Mouse (Mus musculus): Measurements from ENCODE around the gene Stk24. TPM values are rescaled to one million over a fixed set of nuclear protein-coding genes. Genes with fewer than 3 reads are reported as not detected.

Gene Stk24
- polyA plus RNA-seq, 1 experiment from 2014 or later, result 23.3 TPM

DNA sequence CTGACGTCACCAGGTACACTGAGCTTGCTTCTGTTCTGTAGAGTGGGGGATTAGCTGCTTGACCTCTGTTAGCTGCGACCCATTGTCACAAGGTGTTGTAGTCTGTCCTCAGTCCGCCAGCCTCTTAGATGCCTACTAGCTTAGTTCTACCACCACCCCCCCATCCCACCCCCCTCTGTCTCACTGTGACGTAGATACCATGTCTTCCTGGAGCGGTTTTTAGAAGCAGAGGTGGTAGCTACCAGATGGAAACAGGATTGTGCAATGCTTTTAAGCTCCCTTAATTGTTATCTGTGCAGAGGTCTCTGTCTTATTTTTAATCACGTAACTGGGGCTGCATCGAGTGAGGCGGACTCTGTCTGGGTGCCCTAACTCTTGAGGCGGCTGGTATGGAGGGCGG lies 124.9 kb downstream of the Stk24 start:
- Histone ChIP-seq H3K4me1 (ENCODE audit: control insufficient read depth, insufficient read depth, low read length) (no peaks in the 10 kb centered on the region), H3K27me3 (ENCODE audit: control insufficient read depth, insufficient read depth, low read length) (no peaks in the 10 kb centered on the region), H3K9me3 (ENCODE audit: control insufficient read depth, low read length) (no peaks in the 10 kb centered on the region), H3K4me2 (ENCODE audit: low read length) (no peak overlapping the region), H3K9ac (replicated peaks; ENCODE audit: low read length) (no peak overlapping the region), H3K27ac (replicated peaks; ENCODE audit: low read depth, low read length) (no peak overlapping the region), H3K36me3 (ENCODE audit: control insufficient read depth, insufficient read depth, low read length) (peaks cover 15% of the 10 kb centered on the region; the same call in 1 of the 2 replicates), H3K4me3 (replicated peaks; ENCODE audit: low read depth, low read length) (no peak overlapping the region)
- DNase-seq (no peak), ATAC-seq (ENCODE audit: low FRiP score, low TSS enrichment) (no peak)
- WGBS, result 86% methylated on average over 10 of the region's 10 CpGs

DNA sequence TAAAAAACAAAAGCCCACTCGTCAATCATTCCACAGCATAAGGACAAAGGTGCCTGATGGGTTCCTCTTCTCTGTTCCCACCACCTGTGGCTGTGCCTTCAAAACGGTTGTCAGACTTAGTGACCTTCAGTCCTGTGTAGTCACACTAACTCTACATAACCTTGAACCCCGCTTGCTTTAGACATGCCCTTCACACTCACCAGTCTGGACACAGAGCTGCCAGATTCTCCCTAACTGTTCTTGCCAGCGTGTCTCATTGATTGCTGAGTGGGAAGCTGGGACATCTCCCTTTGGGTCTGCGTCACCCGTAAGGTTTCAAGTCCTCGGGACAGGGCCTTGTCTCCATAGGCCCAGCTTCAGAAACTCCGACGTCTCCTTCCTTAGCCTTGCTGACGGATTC lies 127.3 kb downstream of the Stk24 start:
- no peak overlapping the region for H3K27ac ChIP-seq (replicated peaks; ENCODE audit: low read depth, low read length)
- H3K27me3 ChIP-seq (ENCODE audit: control insufficient read depth, insufficient read depth, low read length), result no peaks in the 10 kb centered on the region
- no peaks in the 10 kb centered on the region for H3K9me3 ChIP-seq (ENCODE audit: control insufficient read depth, low read length)
- WGBS, result 90% methylated on average over 10 of the region's 10 CpGs
- no peak for DNase-seq
- no peak overlapping the region for H3K4me3 ChIP-seq (replicated peaks; ENCODE audit: low read depth, low read length)
- no peaks in the 10 kb centered on the region for H3K4me1 ChIP-seq (ENCODE audit: control insufficient read depth, insufficient read depth, low read length)
- H3K9ac ChIP-seq (replicated peaks; ENCODE audit: low read length), result no peak overlapping the region
- H3K36me3 ChIP-seq (ENCODE audit: control insufficient read depth, insufficient read depth, low read length), result peaks cover 15% of the 10 kb centered on the region; the same call in 1 of the 2 replicates
- no peak overlapping the region for H3K4me2 ChIP-seq (ENCODE audit: low read length)
- no peak for ATAC-seq (ENCODE audit: low FRiP score, low TSS enrichment)

DNA sequence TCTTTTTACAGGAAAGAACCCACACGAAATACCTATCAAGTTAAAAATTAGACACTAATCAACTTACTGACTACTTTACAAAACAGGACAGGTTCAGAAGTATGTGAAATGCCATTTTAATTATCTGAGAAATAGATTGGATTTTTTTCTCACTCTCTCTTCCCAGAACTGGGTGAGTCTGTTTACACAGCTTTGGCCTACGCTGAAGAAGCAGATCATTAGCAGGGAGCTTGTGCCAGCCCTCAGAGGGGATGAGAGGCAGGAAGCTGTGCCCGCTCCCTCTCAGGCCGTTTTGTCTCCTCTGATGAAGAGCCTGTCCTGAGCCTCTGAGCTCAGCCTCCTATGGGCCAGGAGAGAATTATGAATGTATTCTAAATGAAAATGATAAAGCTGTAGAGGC lies 128.1 kb downstream of the Stk24 start:
- 73% methylated on average over 4 of the region's 4 CpGs for WGBS
- ATAC-seq (ENCODE audit: low FRiP score, low TSS enrichment), result no peak
- Histone ChIP-seq H3K27me3 (ENCODE audit: control insufficient read depth, insufficient read depth, low read length) (no peaks in the 10 kb centered on the region), H3K4me2 (ENCODE audit: low read length) (no peak overlapping the region), H3K36me3 (ENCODE audit: control insufficient read depth, insufficient read depth, low read length) (peaks cover 11% of the 10 kb centered on the region; the same call in 1 of the 2 replicates), H3K27ac (replicated peaks; ENCODE audit: low read depth, low read length) (no peak overlapping the region), H3K9ac (replicated peaks; ENCODE audit: low read length) (no peak overlapping the region), H3K9me3 (ENCODE audit: control insufficient read depth, low read length) (no peaks in the 10 kb centered on the region), H3K4me1 (ENCODE audit: control insufficient read depth, insufficient read depth, low read length) (no peaks in the 10 kb centered on the region), H3K4me3 (replicated peaks; ENCODE audit: low read depth, low read length) (no peak overlapping the region)
- DNase-seq, result no peak

- Histone ChIP-seq H3K4me2 (ENCODE audit: low read length) (no peak overlapping the region), H3K27me3 (ENCODE audit: control insufficient read depth, insufficient read depth, low read length) (no peaks in the 10 kb centered on the region), H3K27ac (replicated peaks; ENCODE audit: low read depth, low read length) (no peak overlapping the region), H3K4me1 (ENCODE audit: control insufficient read depth, insufficient read depth, low read length) (no peaks in the 10 kb centered on the region), H3K9me3 (ENCODE audit: control insufficient read depth, low read length) (no peaks in the 10 kb centered on the region), H3K9ac (replicated peaks; ENCODE audit: low read length) (no peak overlapping the region), H3K4me3 (replicated peaks; ENCODE audit: low read depth, low read length) (no peak overlapping the region), H3K36me3 (ENCODE audit: control insufficient read depth, insufficient read depth, low read length) (peaks cover 11% of the 10 kb centered on the region; the same call in 1 of the 2 replicates)
- 69% methylated on average over 5 of the region's 5 CpGs for WGBS
- DNase-seq (no peak), ATAC-seq (ENCODE audit: low FRiP score, low TSS enrichment) (no peak)
Observed at GRCm38 (mm10) chr14:121251099-121251498, 128.7 kb downstream of the Stk24 start.

DNA sequence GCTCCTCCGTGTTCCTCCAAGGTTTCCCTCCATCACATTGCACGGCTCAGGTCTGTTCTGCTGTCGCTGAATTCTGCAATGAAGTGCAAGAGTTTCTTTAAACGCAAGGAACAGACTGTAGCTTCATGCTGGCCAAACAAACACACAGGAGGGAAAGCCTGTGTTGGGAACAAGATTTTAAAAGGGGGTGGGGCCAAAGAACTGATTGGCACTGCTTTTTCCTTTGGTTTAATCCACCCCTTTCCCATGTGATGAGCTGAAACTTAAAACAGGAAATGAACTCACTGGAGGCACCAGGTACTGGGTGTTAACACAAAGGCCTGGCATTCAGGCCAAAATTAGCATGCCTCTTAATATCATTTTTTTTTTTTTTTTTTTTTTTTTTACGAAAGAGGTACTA lies 131.5 kb downstream of the Stk24 start:
- no peak overlapping the region for H3K27ac ChIP-seq (replicated peaks; ENCODE audit: low read depth, low read length)
- H3K9ac ChIP-seq (replicated peaks; ENCODE audit: low read length), result no peak overlapping the region

GRCm38 (mm10) chr14:121247287-121247686 lies 132.5 kb downstream of the Stk24 start:
- H3K27me3 ChIP-seq (ENCODE audit: control insufficient read depth, insufficient read depth, low read length), result no peaks in the 10 kb centered on the region
- DNase-seq, result no peak
- WGBS, result 65% methylated on average over 7 of the region's 7 CpGs
- no peak overlapping the region for H3K4me3 ChIP-seq (replicated peaks; ENCODE audit: low read depth, low read length)
- ATAC-seq (ENCODE audit: low FRiP score, low TSS enrichment), result no peak
- no peak overlapping the region for H3K4me2 ChIP-seq (ENCODE audit: low read length)
- no peaks in the 10 kb centered on the region for H3K9me3 ChIP-seq (ENCODE audit: control insufficient read depth, low read length)
- no peak overlapping the region for H3K9ac ChIP-seq (replicated peaks; ENCODE audit: low read length)
- no peaks in the 10 kb centered on the region for H3K4me1 ChIP-seq (ENCODE audit: control insufficient read depth, insufficient read depth, low read length)
- H3K27ac ChIP-seq (replicated peaks; ENCODE audit: low read depth, low read length), result no peak overlapping the region
- H3K36me3 ChIP-seq (ENCODE audit: control insufficient read depth, insufficient read depth, low read length), result peaks cover 25% of the 10 kb centered on the region

More for the DNA sequence above, 131.5 kb downstream of the Stk24 start:
- H3K4me2 ChIP-seq (ENCODE audit: low read length), result no peak overlapping the region
- H3K4me1 ChIP-seq (ENCODE audit: control insufficient read depth, insufficient read depth, low read length), result no peaks in the 10 kb centered on the region
- WGBS, result 85% methylated on average over 5 of the region's 5 CpGs
- no peak for DNase-seq
- H3K9me3 ChIP-seq (ENCODE audit: control insufficient read depth, low read length), result no peaks in the 10 kb centered on the region
- ATAC-seq (ENCODE audit: low FRiP score, low TSS enrichment), result no peak
- H3K4me3 ChIP-seq (replicated peaks; ENCODE audit: low read depth, low read length), result no peak overlapping the region
- H3K36me3 ChIP-seq (ENCODE audit: control insufficient read depth, insufficient read depth, low read length), result peaks cover 15% of the 10 kb centered on the region
- H3K27me3 ChIP-seq (ENCODE audit: control insufficient read depth, insufficient read depth, low read length), result no peaks in the 10 kb centered on the region

DNA sequence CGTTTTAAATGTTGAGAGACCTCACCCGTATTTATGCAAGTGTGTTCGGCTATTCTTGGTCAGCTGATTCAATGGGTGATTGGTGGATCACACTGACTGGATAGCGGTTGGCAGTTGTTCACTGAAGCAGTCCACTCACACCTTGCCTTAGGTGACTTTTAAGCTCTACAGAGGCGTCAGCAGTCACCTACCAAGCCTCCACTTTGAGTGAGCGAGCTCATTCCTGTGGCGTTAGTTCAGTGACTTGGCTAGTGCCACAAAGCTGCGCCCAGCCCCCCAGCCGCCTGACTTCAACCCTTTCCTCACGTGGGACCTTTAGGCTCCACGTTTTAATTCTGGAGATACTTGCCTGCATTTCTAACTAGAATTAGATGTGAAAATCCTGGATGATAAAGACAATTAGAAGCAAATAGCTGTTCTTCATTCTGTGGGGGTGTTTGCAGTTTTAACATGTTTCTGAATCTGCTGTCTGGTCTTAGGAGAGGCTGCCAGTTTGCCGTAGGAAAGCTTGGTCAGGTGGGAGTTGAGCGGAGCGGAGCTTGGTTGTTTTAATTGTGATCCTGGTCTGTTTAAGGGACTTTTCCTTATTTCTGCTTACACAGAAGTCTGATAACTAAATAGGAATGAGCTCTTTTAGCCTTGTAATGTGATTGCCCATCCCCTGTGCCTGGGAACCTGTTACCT lies 133.6 kb downstream of the Stk24 start:
- 79% methylated on average over 14 of the region's 14 CpGs for WGBS
- Histone ChIP-seq H3K36me3 (ENCODE audit: control insufficient read depth, insufficient read depth, low read length) (peaks cover 34% of the 10 kb centered on the region), H3K4me2 (ENCODE audit: low read length) (no peak overlapping the region), H3K27me3 (ENCODE audit: control insufficient read depth, insufficient read depth, low read length) (no peaks in the 10 kb centered on the region), H3K4me3 (replicated peaks; ENCODE audit: low read depth, low read length) (no peak overlapping the region), H3K27ac (replicated peaks; ENCODE audit: low read depth, low read length) (no peak overlapping the region), H3K4me1 (ENCODE audit: control insufficient read depth, insufficient read depth, low read length) (no peaks in the 10 kb centered on the region), H3K9ac (replicated peaks; ENCODE audit: low read length) (no peak overlapping the region), H3K9me3 (ENCODE audit: control insufficient read depth, low read length) (no peaks in the 10 kb centered on the region)
- no peak for ATAC-seq (ENCODE audit: low FRiP score, low TSS enrichment)
- no peak for DNase-seq

DNA sequence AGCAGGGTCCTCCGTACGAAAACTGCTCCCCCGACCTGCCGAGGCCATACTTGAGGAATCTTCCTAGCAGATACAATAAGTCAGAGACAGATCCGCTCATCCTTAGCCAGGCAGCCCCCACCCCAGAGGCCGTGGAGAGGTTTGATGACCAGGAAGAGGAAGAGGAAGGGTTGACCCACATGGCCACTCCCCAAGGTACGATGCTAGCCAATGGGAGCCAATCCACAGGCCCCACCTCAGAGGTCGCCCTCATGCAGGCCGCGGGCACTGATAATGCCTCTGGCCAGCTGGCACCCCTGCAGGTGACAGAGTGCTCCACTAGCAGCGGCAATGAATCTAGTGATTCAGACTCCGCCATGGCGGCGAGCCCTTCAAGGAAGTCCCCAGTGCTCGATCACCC lies 135.7 kb downstream of the Stk24 start:
- ATAC-seq (ENCODE audit: low FRiP score, low TSS enrichment), result no peak

GRCm38 (mm10) chr14:121239386-121239785 lies 140.4 kb downstream of the Stk24 start:
- 91% methylated on average over 8 of the region's 8 CpGs for WGBS
- peaks cover 60% of the 10 kb centered on the region for H3K36me3 ChIP-seq (ENCODE audit: control insufficient read depth, insufficient read depth, low read length)
- DNase-seq, result no peak
- ATAC-seq (ENCODE audit: low FRiP score, low TSS enrichment), result no peak
- H3K4me3 ChIP-seq (replicated peaks; ENCODE audit: low read depth, low read length), result no peak overlapping the region
- H3K9me3 ChIP-seq (ENCODE audit: control insufficient read depth, low read length), result no peaks in the 10 kb centered on the region
- no peak overlapping the region for H3K9ac ChIP-seq (replicated peaks; ENCODE audit: low read length)
- no peak overlapping the region for H3K4me2 ChIP-seq (ENCODE audit: low read length)
- no peak overlapping the region for H3K27ac ChIP-seq (replicated peaks; ENCODE audit: low read depth, low read length)
- peaks cover 6% of the 10 kb centered on the region; the same call in 1 of the 2 replicates for H3K4me1 ChIP-seq (ENCODE audit: control insufficient read depth, insufficient read depth, low read length)
- no peaks in the 10 kb centered on the region for H3K27me3 ChIP-seq (ENCODE audit: control insufficient read depth, insufficient read depth, low read length)

More for the DNA sequence above, 135.7 kb downstream of the Stk24 start:
- Histone ChIP-seq H3K36me3 (ENCODE audit: control insufficient read depth, insufficient read depth, low read length) (peaks cover 47% of the 10 kb centered on the region), H3K27ac (replicated peaks; ENCODE audit: low read depth, low read length) (no peak overlapping the region), H3K4me2 (ENCODE audit: low read length) (no peak overlapping the region), H3K9ac (replicated peaks; ENCODE audit: low read length) (no peak overlapping the region), H3K9me3 (ENCODE audit: control insufficient read depth, low read length) (no peaks in the 10 kb centered on the region), H3K4me1 (ENCODE audit: control insufficient read depth, insufficient read depth, low read length) (no peaks in the 10 kb centered on the region), H3K27me3 (ENCODE audit: control insufficient read depth, insufficient read depth, low read length) (no peaks in the 10 kb centered on the region), H3K4me3 (replicated peaks; ENCODE audit: low read depth, low read length) (no peak overlapping the region)
- WGBS, result 95% methylated on average over 15 of the region's 15 CpGs
- no peak for DNase-seq

Measured in midbrain, embryonic 14.5 days (tissue).